Mouse (Mus musculus): ENCODE results near the gene Mrpl36.

GRCm38 (mm10) chr13:73304729-73305128, 23.6 kb upstream of the Mrpl36 start:
- TF ChIP-seq CTCF (IDR thresholded peaks at IDR 0.05 in 2 of 3, conservative IDR thresholded peaks at IDR 0.05 in 1 of 3; ENCODE audit: control insufficient read depth in 1 of 3, insufficient read depth in 1 of 3, low read depth in 2 of 3, low read length in 3 of 3, poor library complexity in 1 of 3, severe bottlenecking in 1 of 3) (no peak), POLR2A (IDR thresholded peaks at IDR 0.05; ENCODE audit: control insufficient read depth in 1 of 2, insufficient read depth in 1 of 2, low read depth in 1 of 2, low read length in 2 of 2, poor library complexity in 1 of 2) (no peak), MAZ (IDR thresholded peaks at IDR 0.05; ENCODE audit: low read depth, low read length) (no peak), MAFK (IDR thresholded peaks at IDR 0.05; ENCODE audit: borderline replicate concordance, low read depth, low read length) (no peak), MEF2A (IDR thresholded peaks at IDR 0.05; ENCODE audit: extremely low read depth, insufficient replicate concordance, low read depth, low read length, poor library complexity, severe bottlenecking) (no peak), JUND (IDR thresholded peaks at IDR 0.05; ENCODE audit: low read depth, low read length) (no peak), USF2 (IDR thresholded peaks at IDR 0.05; ENCODE audit: borderline replicate concordance in 1 of 2, insufficient read depth in 1 of 2, low read depth in 1 of 2, low read length in 2 of 2) (no peak), RCOR1 (IDR thresholded peaks at IDR 0.05; ENCODE audit: low read depth, low read length) (no peak), ZC3H11A (IDR thresholded peaks at IDR 0.05; ENCODE audit: low read depth, low read length) (no peak), MXI1 (IDR thresholded peaks at IDR 0.05; ENCODE audit: low read depth, low read length) (no peak), SIN3A (IDR thresholded peaks at IDR 0.05; ENCODE audit: low read length) (no peak), ZKSCAN1 (IDR thresholded peaks at IDR 0.05; ENCODE audit: low read depth, low read length) (no peak), TCF12 (IDR thresholded peaks at IDR 0.05; ENCODE audit: low read depth, low read length) (no peak)
